Mouse (Mus musculus) lung, postnatal 0 days (tissue): Measurements from ENCODE around the gene Dixdc1.

ENCODE experiments used
- CTCF ChIP-seq: IDR thresholded peaks from 2 replicates; pipeline ENCODE4 v1.5.1; 2016; ENCODE audit warnings: antibody characterized with exemption, mild to moderate bottlenecking
- EP300 ChIP-seq: IDR thresholded peaks from 2 replicates; pipeline ENCODE4 v1.6.1; 2016; ENCODE audit warnings: antibody characterized with exemption, mild to moderate bottlenecking, control low read depth

DNA sequence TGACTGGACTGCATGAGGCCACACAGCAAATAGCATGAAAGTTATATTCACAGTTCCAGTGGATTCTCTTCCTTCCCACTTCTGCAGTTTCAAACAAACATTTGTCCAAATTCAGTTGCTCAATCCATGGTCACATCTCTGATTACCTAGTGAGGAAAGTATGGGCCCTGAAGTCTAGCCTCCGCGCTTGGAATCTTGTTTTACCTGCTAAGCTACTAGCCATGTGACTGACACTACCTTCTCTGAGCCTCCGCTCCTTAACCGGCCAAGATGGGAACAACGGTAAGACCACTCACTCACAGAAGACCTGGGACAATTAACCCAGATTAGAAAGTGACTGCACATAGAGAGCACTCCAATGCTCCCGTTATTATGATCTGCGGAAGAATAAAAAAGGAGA is 6.5 kb upstream of the Dixdc1 start:
- TF ChIP-seq EP300: peak; percentile 68
- TF ChIP-seq CTCF: no peak
